ENCODE assay signal across 12 mouse cellular contexts in genomic region chr19:41693727-41694126, GRCm38 (mm10). TPM values are rescaled to one million over a fixed set of nuclear protein-coding genes. Genes with fewer than 3 reads are reported as not detected.
A peak's percentile ranks its signal among the peaks of the same experiment; 100 is the strongest.
DNase-seq lines count a peak whose midpoint lies in the region; ATAC-seq lines count a peak whose summit lies in the region.
"Had no signal": no experiment of that assay in that cellular context is flagged by ENCODE, and none has a peak within 500 bp of the region (broad histone marks: within the 10 kb centered on the region; RNA-seq: fewer than 3 reads in every experiment).

No protein-coding gene starts in this region.

- no peak overlapping the region for H3K4me3 ChIP-seq in hindbrain, embryonic 11.5 days (ENCODE audit: low read depth, low read length)
- H3K4me3 ChIP-seq in midbrain, embryonic 14.5 days (replicated peaks; ENCODE audit: low read depth, low read length): no peak overlapping the region
- H3K4me3 ChIP-seq: heart, embryonic 13.5 days; myocyte had no signal

- peaks cover 15% of the 10 kb centered on the region for H3K27me3 ChIP-seq in hindbrain, embryonic 11.5 days (ENCODE audit: control insufficient read depth, insufficient read depth, low read length)
- H3K27me3 ChIP-seq in midbrain, embryonic 14.5 days (ENCODE audit: control insufficient read depth, insufficient read depth, low read length): no peaks in the 10 kb centered on the region; the same call in 1 of the 2 replicates

- no peak overlapping the region for H3K9ac ChIP-seq in hindbrain, embryonic 11.5 days (ENCODE audit: low read depth, low read length)
- peak overlapping the region; percentile 4; the same call in 1 of the 2 replicates for H3K9ac ChIP-seq in midbrain, embryonic 14.5 days (replicated peaks; ENCODE audit: low read length)
- H3K9ac ChIP-seq: heart, embryonic 13.5 days; liver, postnatal 0 days had no signal

- no peak overlapping the region for H3K4me2 ChIP-seq in hindbrain, embryonic 11.5 days (replicated peaks; ENCODE audit: low read depth, low read length)
- peak overlapping the region; percentile 3; the same call in 1 of the 2 replicates for H3K4me2 ChIP-seq in midbrain, embryonic 14.5 days (ENCODE audit: low read length)
- H3K4me2 ChIP-seq: heart, embryonic 13.5 days had no signal

- no peaks in the 10 kb centered on the region for H3K9me3 ChIP-seq in hindbrain, embryonic 11.5 days (ENCODE audit: control insufficient read depth, low read length)
- H3K9me3 ChIP-seq in midbrain, embryonic 14.5 days (ENCODE audit: control insufficient read depth, low read length): no peaks in the 10 kb centered on the region
- H3K9me3 ChIP-seq: heart, embryonic 13.5 days had no signal

- no peak for ATAC-seq in hindbrain, embryonic 11.5 days (ENCODE audit: low FRiP score)
- ATAC-seq in midbrain, embryonic 14.5 days (ENCODE audit: low FRiP score, low TSS enrichment): peak; percentile 14; the same call in 1 of the 2 replicates
- ATAC-seq: intestine, postnatal 0 days; liver, postnatal 0 days had no signal

- WGBS in hindbrain, embryonic 11.5 days: 35% methylated on average over 5 of the region's 5 CpGs
- 23% methylated on average over 5 of the region's 5 CpGs for WGBS in midbrain, embryonic 14.5 days

- no peaks in the 10 kb centered on the region for H3K36me3 ChIP-seq in hindbrain, embryonic 11.5 days (ENCODE audit: control insufficient read depth, insufficient read depth, low read length)
- H3K36me3 ChIP-seq in midbrain, embryonic 14.5 days (ENCODE audit: control insufficient read depth, insufficient read depth, low read length): no peaks in the 10 kb centered on the region
- H3K36me3 ChIP-seq: heart, embryonic 13.5 days had no signal

- peak; percentile 47 to 63 for DNase-seq in left cerebral cortex, adult 18-20 months (ENCODE audit: low spot score in 2 of 2)
- DNase-seq in left cerebral cortex, adult 11 months (ENCODE audit: low spot score): no peak
- peak; percentile 68 for DNase-seq in hindbrain, embryonic 11.5 days (ENCODE audit: low spot score)
- peak; percentile 81 for DNase-seq in midbrain, embryonic 14.5 days
- peak; percentile 17 for DNase-seq in yolk sac, embryonic 10.5 days (ENCODE audit: low spot score)
- DNase-seq in kidney, adult 18-20 months: no peak
- no peak for DNase-seq in urinary bladder, postnatal 4 days (ENCODE audit: low spot score in 2 of 2)
- no peak for DNase-seq in adrenal gland, postnatal 25 days
- DNase-seq: liver, postnatal 0 days had no signal

- H3K4me1 ChIP-seq in hindbrain, embryonic 11.5 days (replicated peaks; ENCODE audit: control insufficient read depth, insufficient read depth, low read length): peaks cover 42% of the 10 kb centered on the region
- peaks cover 82% of the 10 kb centered on the region for H3K4me1 ChIP-seq in midbrain, embryonic 14.5 days (ENCODE audit: control insufficient read depth, insufficient read depth, low read length)

- H3K27ac ChIP-seq in hindbrain, embryonic 11.5 days (ENCODE audit: low read depth, low read length): no peak overlapping the region
- peak overlapping the region; percentile 69 for H3K27ac ChIP-seq in midbrain, embryonic 14.5 days (replicated peaks; ENCODE audit: low read depth, low read length)
- H3K27ac ChIP-seq: heart, embryonic 13.5 days had no signal

RNA-seq across cellular contexts. Expression of gene Slit1, which starts 49.7 kb away (rescaled TPM):
- 10 to 100 TPM; 48.6 to 56.6 TPM for total RNA-seq in left cerebral cortex, adult 18-20 months (2021)
- polyA plus RNA-seq in hindbrain, embryonic 11.5 days (2014; fragmentation: Nextera tagmentation; extraction: Ambion mirVana): 13.8 and 22.8 TPM in 2 replicates
- polyA plus RNA-seq in midbrain, embryonic 14.5 days (2014; fragmentation: Nextera tagmentation; extraction: Ambion mirVana): 20.6 and 27.9 TPM in 2 replicates
- total RNA-seq in adrenal gland, postnatal 25 days (2021): 8.5 and 11.1 TPM in 2 replicates

Comparison
In these comparisons a context has a peak if more than half of its experiments do, and no peak if none do; other contexts are left out.
1. DNase-seq: peak in left cerebral cortex, adult 18-20 months (2 of 2), hindbrain, embryonic 11.5 days (single experiment), midbrain, embryonic 14.5 days (single experiment) and yolk sac, embryonic 10.5 days (single experiment); none in left cerebral cortex, adult 11 months (single experiment), kidney, adult 18-20 months (single experiment), urinary bladder, postnatal 4 days (0 of 2) and adrenal gland, postnatal 25 days (single experiment).